Mouse (Mus musculus) midbrain, embryonic 11.5 days (tissue): ENCODE measurements around the gene Zfp607a. TPM values are rescaled to one million over a fixed set of nuclear protein-coding genes. Genes with fewer than 3 reads are reported as not detected.

Experiments
- ATAC-seq: fragments of 200-750 bp; cut with Nextera tagmentation; 2 replicates; pipeline ENCODE4 v1.8.0; 2017; ENCODE audit warnings: moderate TSS enrichment, moderate library complexity; ENCODE audit not compliant: low FRiP score
- DNase-seq: peaks from one replicate; pipeline ENCODE4 v3.0.0; 2015; ENCODE audit warnings: low spot score; ENCODE audit errors: missing footprints
- H3K27ac ChIP-seq: fragments of 300-500 bp; sonication (generic); 2 replicates; pipeline ENCODE4 v1.5.1; 2014; ENCODE audit warnings: low read depth, low read length
- H3K27me3 ChIP-seq: fragments of 300-500 bp; sonication (generic); 2 replicates; pipeline ENCODE4 v1.6.1; 2014; ENCODE audit warnings: mild to moderate bottlenecking, low read length, moderate library complexity, mixed read lengths; ENCODE audit not compliant: control insufficient read depth, insufficient read depth
- H3K36me3 ChIP-seq: fragments of 300-500 bp; sonication (generic); 2 replicates; pipeline ENCODE4 v1.6.1; 2014; ENCODE audit warnings: mild to moderate bottlenecking, low read length, moderate library complexity, mixed read lengths; ENCODE audit not compliant: control insufficient read depth, insufficient read depth
- H3K4me1 ChIP-seq: fragments of 300-500 bp; sonication (generic); 2 replicates; pipeline ENCODE4 v1.6.1; 2014; ENCODE audit warnings: low read length; ENCODE audit not compliant: control insufficient read depth, insufficient read depth
- H3K4me2 ChIP-seq: fragments of 300-500 bp; sonication (generic); 2 replicates; pipeline ENCODE4 v1.6.1; 2014; ENCODE audit warnings: mild to moderate bottlenecking, moderate library complexity
- H3K4me3 ChIP-seq: fragments of 300-500 bp; sonication (generic); 2 replicates; pipeline ENCODE4 v1.5.1; 2014; ENCODE audit warnings: low read depth, low read length
- H3K9ac ChIP-seq: fragments of 300-500 bp; sonication (generic); 2 replicates; pipeline ENCODE4 v1.6.1; 2014; ENCODE audit warnings: low read length
- H3K9me3 ChIP-seq: fragments of 300-500 bp; sonication (generic); 2 replicates; pipeline ENCODE4 v1.6.1; 2016; ENCODE audit warnings: low read length; ENCODE audit not compliant: control insufficient read depth
- WGBS: fragments of 180-500 bp; shearing (Covaris S2); extraction: QIAGEN DNeasy Blood & Tissue Kit; methylation state at CpG from one replicate; pipeline ENCODE4 v1.1.7; 2014; 5-methylcytosine and 5-hydroxymethylcytosine counted together
- polyA plus RNA-seq: library from polyadenylated mRNA; unstranded; fragments of >200 nt; fragmentation: Nextera tagmentation; extraction: Ambion mirVana; gene quantifications from 2 replicates; pipeline ENCODE4 v1.2.1, GENCODE M21; 2014

Gene Zfp607a
- polyA plus RNA-seq: 3.0 and 3.9 TPM in 2 replicates

- H3K4me3 ChIP-seq: no peak within 1 kb of the TSS
- no peak within 1 kb of the TSS for H3K9ac ChIP-seq
- ATAC-seq (no peak), DNase-seq (no peak)
- WGBS: 96% methylated on average over 1 of the region's 1 CpGs
- 0 out of 2 replicates have a peak, but pooled peaks cover 2% of the 10 kb centered on the region for H3K4me1 ChIP-seq
- H3K9me3 ChIP-seq: no peaks in the 10 kb centered on the region
- no peaks in the 10 kb centered on the region for H3K27me3 ChIP-seq
- H3K4me2 ChIP-seq: no peak within 1 kb of the TSS
- peaks cover 2% of the 10 kb centered on the region for H3K36me3 ChIP-seq
- H3K27ac ChIP-seq: no peak within 1 kb of the TSS
Measured at GRCm38 (mm10) chr7:27857227-27857626, at the start of gene Zfp607a. TSS of gene Zfp607a (plus strand) at chr7:27857527.

DNA sequence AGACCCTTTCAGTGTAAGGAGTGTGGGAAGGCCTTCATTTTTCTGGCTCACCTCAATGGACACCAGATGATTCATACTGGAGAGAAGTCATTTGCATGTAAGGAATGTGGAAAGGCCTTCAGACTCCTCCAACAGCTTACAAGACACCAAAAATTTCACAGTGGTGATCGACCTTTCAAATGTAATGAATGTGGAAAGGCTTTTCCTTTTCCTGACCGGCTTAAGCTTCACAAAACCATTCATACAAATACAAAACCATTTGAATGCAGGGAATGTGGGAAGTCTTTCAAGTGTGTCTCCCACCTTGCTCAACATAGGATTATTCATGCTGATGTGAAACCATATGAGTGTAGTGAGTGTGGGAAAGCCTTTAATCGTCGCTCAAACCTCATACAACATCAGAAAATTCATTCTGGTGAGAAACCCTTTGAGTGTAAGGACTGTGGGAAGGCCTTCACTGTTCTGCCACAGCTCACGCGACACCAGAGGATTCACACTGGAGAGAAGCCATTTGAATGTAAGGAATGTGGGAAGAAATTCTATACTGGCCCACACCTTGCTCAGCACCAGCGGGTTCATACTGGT, 38.7 kb upstream of the Zfp607a start:
- H3K9ac ChIP-seq: no peak overlapping the region
- 90% methylated on average over 7 of the region's 7 CpGs for WGBS
- H3K9me3 ChIP-seq: no peaks in the 10 kb centered on the region
- no peak overlapping the region for H3K27ac ChIP-seq
- H3K4me3 ChIP-seq: no peak overlapping the region
- no peak for DNase-seq
- H3K4me2 ChIP-seq: no peak overlapping the region
- peaks cover 4% of the 10 kb centered on the region; the same call in 1 of the 2 replicates for H3K36me3 ChIP-seq
- no peak for ATAC-seq
- H3K4me1 ChIP-seq: no peaks in the 10 kb centered on the region
- no peaks in the 10 kb centered on the region for H3K27me3 ChIP-seq

- H3K4me1 ChIP-seq: no peaks in the 10 kb centered on the region
- H3K4me3 ChIP-seq: no peak overlapping the region
- DNase-seq (no peak), ATAC-seq (no peak)
- H3K9ac ChIP-seq: no peak overlapping the region
- H3K27ac ChIP-seq: no peak overlapping the region
- H3K27me3 ChIP-seq: no peaks in the 10 kb centered on the region
- H3K9me3 ChIP-seq: peaks cover 7% of the 10 kb centered on the region; the same call in 1 of the 2 replicates
- no peak overlapping the region for H3K4me2 ChIP-seq
- peaks cover 4% of the 10 kb centered on the region; the same call in 1 of the 2 replicates for H3K36me3 ChIP-seq
Measured at GRCm38 (mm10) chr7:27822611-27823010, 34.7 kb upstream of the Zfp607a start.

DNA sequence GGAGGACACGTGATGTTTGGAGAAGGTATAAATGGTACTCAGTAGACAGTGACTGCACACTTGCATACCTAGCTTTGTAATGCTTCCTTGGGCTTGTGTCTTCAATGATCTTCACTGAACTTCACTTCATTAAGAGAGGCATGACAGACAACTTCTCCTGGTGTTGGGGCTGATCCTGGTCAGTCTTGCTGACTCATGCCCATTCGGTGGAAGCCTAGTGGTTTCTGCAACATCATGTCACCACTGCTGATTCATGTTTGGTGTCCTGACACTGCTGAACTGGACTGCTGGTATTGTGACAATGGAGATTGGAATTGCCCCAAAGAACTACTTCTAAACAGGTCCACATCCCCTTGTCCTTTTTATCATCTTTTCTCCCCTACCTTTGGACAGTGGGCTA, 23.2 kb upstream of the Zfp607a start:
- no peak overlapping the region for H3K4me3 ChIP-seq
- H3K36me3 ChIP-seq: no peaks in the 10 kb centered on the region
- no peaks in the 10 kb centered on the region for H3K27me3 ChIP-seq
- H3K9me3 ChIP-seq: no peaks in the 10 kb centered on the region
- DNase-seq (no peak), ATAC-seq (no peak)
- H3K4me1 ChIP-seq: peaks cover 3% of the 10 kb centered on the region; the same call in 1 of the 2 replicates
- no peak overlapping the region for H3K27ac ChIP-seq
- 80% methylated on average over 2 of the region's 2 CpGs for WGBS
- no peak overlapping the region for H3K9ac ChIP-seq
- H3K4me2 ChIP-seq: no peak overlapping the region

- peak overlapping the region; percentile 54; the same call in 1 of the 2 replicates for H3K27ac ChIP-seq
- DNase-seq (no peak), ATAC-seq (peak; percentile 52; the same call in 1 of the 2 replicates)
- peak overlapping the region; percentile 73 for H3K9ac ChIP-seq
- H3K4me3 ChIP-seq: peak overlapping the region; percentile 50
- peaks cover 4% of the 10 kb centered on the region; the same call in 1 of the 2 replicates for H3K4me1 ChIP-seq
- 36% methylated on average over 6 of the region's 6 CpGs for WGBS
- peak overlapping the region; percentile 58 for H3K4me2 ChIP-seq
- no peaks in the 10 kb centered on the region for H3K27me3 ChIP-seq
- no peaks in the 10 kb centered on the region for H3K9me3 ChIP-seq
- no peaks in the 10 kb centered on the region for H3K36me3 ChIP-seq
Measured at GRCm38 (mm10) chr7:27837896-27838295, 19.4 kb upstream of the Zfp607a start.

DNA sequence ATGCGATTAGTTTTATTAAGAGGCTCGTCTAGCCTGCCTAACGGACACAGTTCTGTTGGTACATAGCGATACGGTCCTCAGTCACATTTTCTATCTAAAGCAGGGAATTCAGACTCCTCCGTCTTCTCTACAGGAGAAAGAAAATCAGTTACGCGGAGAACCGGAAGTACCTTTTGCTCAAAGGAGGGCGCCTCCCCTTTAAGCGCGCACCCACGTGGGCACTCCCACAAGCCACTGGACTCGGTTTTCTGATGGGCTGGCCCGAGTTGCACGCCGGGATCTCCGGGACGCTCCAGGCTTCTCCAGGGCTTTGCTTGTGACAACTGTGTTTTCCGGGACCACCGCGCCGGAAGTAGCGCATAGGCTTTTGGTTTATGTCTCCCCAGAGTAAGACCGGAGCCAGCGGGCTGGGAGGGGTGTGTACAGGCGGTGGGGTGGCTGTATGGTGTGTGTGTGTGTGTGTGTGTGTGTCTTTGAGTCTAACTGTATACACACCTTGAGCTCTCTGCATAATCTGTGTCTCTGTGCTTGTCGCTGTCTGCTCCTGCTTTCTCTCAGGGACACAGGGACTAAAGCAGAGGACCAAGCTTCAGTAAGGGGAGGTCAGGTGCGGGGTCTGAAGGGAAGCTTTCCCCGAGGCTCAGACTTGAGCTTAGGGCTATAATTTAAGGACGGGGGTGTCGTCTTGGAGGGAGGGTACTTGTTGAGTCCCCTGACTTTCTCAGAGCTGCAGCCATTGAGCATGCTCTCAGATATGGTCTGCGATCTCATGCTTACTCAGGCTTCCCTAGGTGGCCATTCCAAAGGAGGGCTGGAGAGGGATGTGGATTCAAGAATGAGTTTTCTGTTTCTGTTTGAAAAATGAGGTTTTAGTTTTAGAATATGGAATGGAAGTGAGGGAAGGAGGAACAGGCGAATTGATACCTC, 18.7 kb upstream of the Zfp607a start, which contains the start of gene Zfp59:
Zfp59 (plus strand) TSS at position 285 of the 927 bp plus-strand sequence.
- ATAC-seq (peak; percentile 98), DNase-seq (peak; percentile 97)
- peaks cover 4% of the 10 kb centered on the region; the same call in 1 of the 2 replicates for H3K4me1 ChIP-seq
- peak within 1 kb of the TSS; percentile 73 for H3K9ac ChIP-seq
- peak within 1 kb of the TSS; percentile 58 for H3K4me2 ChIP-seq
- peak within 1 kb of the TSS; percentile 54; the same call in 1 of the 2 replicates for H3K27ac ChIP-seq
- peak within 1 kb of the TSS; percentile 50 for H3K4me3 ChIP-seq
- no peaks in the 10 kb centered on the region for H3K27me3 ChIP-seq
- H3K9me3 ChIP-seq: no peaks in the 10 kb centered on the region
- WGBS: 4% methylated on average over 33 of the region's 34 CpGs
- no peaks in the 10 kb centered on the region for H3K36me3 ChIP-seq

- H3K9ac ChIP-seq: no peak overlapping the region
- H3K4me2 ChIP-seq: peak overlapping the region; percentile 58; the same call in 1 of the 2 replicates
Measured at GRCm38 (mm10) chr7:27839596-27839995, 17.7 kb upstream of the Zfp607a start.

DNA sequence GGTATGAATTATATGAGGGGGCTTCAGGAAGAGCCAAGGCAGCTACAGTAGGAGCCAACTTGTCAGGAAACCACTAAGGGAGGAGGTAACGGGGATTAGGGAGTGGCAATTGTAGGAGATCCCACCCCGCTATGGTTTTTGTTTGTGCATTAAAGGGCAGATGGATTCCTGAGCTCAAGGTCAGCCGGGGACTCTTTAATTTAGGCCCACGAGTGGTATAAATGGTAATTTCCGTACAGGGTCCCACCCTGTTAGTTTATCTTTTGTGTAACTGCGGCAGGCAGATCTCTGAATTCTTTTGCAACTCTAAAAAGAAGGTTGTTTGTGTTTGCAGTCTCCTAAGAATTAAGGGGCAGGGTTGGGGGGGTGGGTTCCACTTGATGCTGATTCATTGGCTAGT, 17.2 kb upstream of the Zfp607a start:
- Histone ChIP-seq H3K9me3 (no peaks in the 10 kb centered on the region), H3K9ac (no peak overlapping the region), H3K4me1 (peaks cover 4% of the 10 kb centered on the region; the same call in 1 of the 2 replicates), H3K4me2 (no peak overlapping the region), H3K36me3 (no peaks in the 10 kb centered on the region), H3K27me3 (no peaks in the 10 kb centered on the region), H3K27ac (no peak overlapping the region), H3K4me3 (no peak overlapping the region)
- 92% methylated on average over 6 of the region's 6 CpGs for WGBS
- ATAC-seq: no peak
- DNase-seq: no peak

More at GRCm38 (mm10) chr7:27839596-27839995, 17.7 kb upstream of the Zfp607a start:
- peak; percentile 64 for DNase-seq
- H3K4me3 ChIP-seq: no peak overlapping the region
- no peaks in the 10 kb centered on the region for H3K9me3 ChIP-seq
- ATAC-seq: no peak
- H3K27me3 ChIP-seq: no peaks in the 10 kb centered on the region
- no peak overlapping the region for H3K27ac ChIP-seq
- peaks cover 4% of the 10 kb centered on the region; the same call in 1 of the 2 replicates for H3K4me1 ChIP-seq
- 95% methylated on average over 7 of the region's 7 CpGs for whole genome bisulfite sequencing
- no peaks in the 10 kb centered on the region for H3K36me3 ChIP-seq
